Mouse (Mus musculus): ENCODE data around the gene Card14.
A peak's percentile ranks its signal among the peaks of the same experiment; 100 is the strongest.
"Not testable (repeated sequence)": the region's sequence is repeated elsewhere in the genome, so short reads cannot be mapped to it uniquely, and the experiment has no call there.

The Card14 gene

GRCm38 (mm10) chr11:119307658-119307867 lies at the start of gene Card14:
Gene Card14, plus strand, starts transcription at chr11:119307768.
- DNase-seq, result no peak

GRCm38 (mm10) chr11:119258216-119258571 lies 49.4 kb upstream of the Card14 start:
- DNase-seq, result no peak

GRCm38 (mm10) chr11:119258572-119259322 lies 48.8 kb upstream of the Card14 start:
- DNase-seq, result peak; percentile 84

GRCm38 (mm10) chr11:119259977-119260376 lies 47.6 kb upstream of the Card14 start:
- no peak for DNase-seq

GRCm38 (mm10) chr11:119264413-119264812 lies 43.2 kb upstream of the Card14 start:
- DNase-seq, result no peak

GRCm38 (mm10) chr11:119265811-119266210 lies 41.8 kb upstream of the Card14 start:
- DNase-seq, result no peak

GRCm38 (mm10) chr11:119267241-119267674 lies 40.3 kb upstream of the Card14 start:
- DNase-seq, result peak; percentile 80

- DNase-seq, result peak; percentile 95
These were observed 39.6 kb upstream of the Card14 start, which contains the start of gene Gaa for GRCm38 (mm10) chr11:119267768-119268556. Gene Gaa, plus strand, starts transcription at chr11:119267887.

GRCm38 (mm10) chr11:119268557-119269195 lies 38.9 kb upstream of the Card14 start:
- DNase-seq, result no peak

- not testable (repeated sequence) for DNase-seq
These were observed 35.1 kb upstream of the Card14 start for GRCm38 (mm10) chr11:119272492-119272891.

GRCm38 (mm10) chr11:119273186-119273930 lies 34.2 kb upstream of the Card14 start:
- no peak for DNase-seq

- no peak for DNase-seq
These were observed 26.5 kb upstream of the Card14 start for GRCm38 (mm10) chr11:119281030-119281429.

GRCm38 (mm10) chr11:119285791-119286527 lies 21.6 kb upstream of the Card14 start:
- DNase-seq, result peak; percentile 51

GRCm38 (mm10) chr11:119287207-119287992 lies 20.2 kb upstream of the Card14 start:
- DNase-seq, result no peak

- DNase-seq, result not testable (repeated sequence)
These were observed 14.7 kb upstream of the Card14 start for GRCm38 (mm10) chr11:119292861-119293260.

GRCm38 (mm10) chr11:119297996-119298395 lies 9.6 kb upstream of the Card14 start:
- no peak for DNase-seq

GRCm38 (mm10) chr11:119298917-119299316 lies 8.7 kb upstream of the Card14 start:
- DNase-seq, result no peak

- peak; percentile 98 for DNase-seq
These were observed 8.0 kb upstream of the Card14 start, which contains the start of gene Eif4a3 for GRCm38 (mm10) chr11:119299391-119300245. Gene Eif4a3, minus strand, starts transcription at chr11:119300089.

- DNase-seq, result no peak
These were observed 7.2 kb upstream of the Card14 start for GRCm38 (mm10) chr11:119300246-119300935.

GRCm38 (mm10) chr11:119300986-119301385 lies 6.6 kb upstream of the Card14 start:
- no peak for DNase-seq

Data from kidney, postnatal 14 days (tissue).